Mouse (Mus musculus) stomach, postnatal 0 days (tissue): ENCODE results near the gene Strn.

Experiments used
- CTCF ChIP-seq: IDR thresholded peaks from 2 replicates; pipeline ENCODE4 v1.5.1; 2016; ENCODE audit warnings: antibody characterized with exemption, low read depth, mild to moderate bottlenecking, moderate library complexity
- EP300 ChIP-seq: optimal IDR thresholded peaks from 2 replicates; pipeline ENCODE3; 2016; ENCODE audit warnings: antibody characterized with exemption

GRCm38 (mm10) chr17:78724461-78725055, 12.4 kb downstream of the Strn start:
- no peak for TF ChIP-seq CTCF
- TF ChIP-seq EP300, result no peak
